Mouse (Mus musculus) liver, postnatal 0 days (tissue): ENCODE measurements around the gene Pde4a. TPM values are rescaled to one million over a fixed set of nuclear protein-coding genes. Genes with fewer than 3 reads are reported as not detected.

Experiments used
- ATAC-seq: fragments of 200-750 bp; cut with Nextera tagmentation; 2 replicates; pipeline ENCODE4 v1.8.0; 2017; ENCODE audit warnings: mild to moderate bottlenecking, moderate library complexity
- DNase-seq: peaks from one replicate; pipeline ENCODE4 v3.0.0-alpha.2; 2016
- H3K27ac ChIP-seq: fragments of 300-500 bp; sonication (generic); 2 replicates; pipeline ENCODE4 v1.5.1; 2014; ENCODE audit warnings: antibody characterized with exemption, moderate library complexity, mild to moderate bottlenecking, low read depth
- H3K27me3 ChIP-seq: fragments of 300-500 bp; sonication (generic); 2 replicates; pipeline ENCODE4 v1.6.1; 2014; ENCODE audit warnings: low read length, control low read depth, mixed read lengths; ENCODE audit not compliant: insufficient read depth
- H3K36me3 ChIP-seq: fragments of 300-500 bp; sonication (generic); replicated peaks from 2 replicates; pipeline ENCODE4 v1.6.1; 2014; ENCODE audit warnings: mild to moderate bottlenecking, control low read depth, low read length, moderate library complexity, mixed read lengths; ENCODE audit not compliant: insufficient read depth
- H3K4me1 ChIP-seq: fragments of 300-500 bp; sonication (generic); 2 replicates; pipeline ENCODE4 v1.6.1; 2014; ENCODE audit warnings: antibody characterized with exemption, mild to moderate bottlenecking, control low read depth; ENCODE audit not compliant: insufficient read depth
- H3K4me2 ChIP-seq: fragments of 300-500 bp; sonication (generic); 2 replicates; pipeline ENCODE4 v1.6.1; 2014; ENCODE audit warnings: low read depth, mild to moderate bottlenecking, low read length, moderate library complexity, mixed read lengths
- H3K4me3 ChIP-seq: fragments of 300-500 bp; sonication (generic); 2 replicates; pipeline ENCODE4 v1.5.1; 2014; ENCODE audit warnings: low read depth, low read length
- H3K9ac ChIP-seq: fragments of 300-500 bp; sonication (generic); replicated peaks from 2 replicates; pipeline ENCODE4 v1.6.1; 2014; ENCODE audit warnings: mild to moderate bottlenecking, moderate library complexity
- H3K9me3 ChIP-seq: fragments of 300-500 bp; sonication (generic); 2 replicates; pipeline ENCODE4 v1.6.1; 2016; ENCODE audit warnings: mild to moderate bottlenecking, control low read depth, low read length, mixed read lengths
- CTCF ChIP-seq: sonication (generic); IDR thresholded peaks from 2 replicates; pipeline ENCODE4 v1.5.1; 2016; ENCODE audit warnings: antibody characterized with exemption, low read depth
- EP300 ChIP-seq: IDR thresholded peaks from 2 replicates; pipeline ENCODE4 v1.6.1; 2016; ENCODE audit warnings: antibody characterized with exemption, low read depth, mild to moderate bottlenecking
- WGBS: fragments of 180-500 bp; shearing (Covaris S2); extraction: QIAGEN DNeasy Blood & Tissue Kit; methylation state at CpG from one replicate; pipeline ENCODE4 v1.1.7; 2014; ENCODE audit not compliant: insufficient replicate concordance; 5-methylcytosine and 5-hydroxymethylcytosine counted together
- polyA plus RNA-seq: library from polyadenylated mRNA; unstranded; fragments of >200 nt; fragmentation: Nextera tagmentation; extraction: Ambion mirVana; gene quantifications from 2 replicates; pipeline ENCODE4 v1.2.1, GENCODE M21; 2015

Pde4a gene
- polyA plus RNA-seq, 1 experiment from 2014 or later = 1.5 TPM

GRCm38 (mm10) chr9:21172364-21172763, 6.8 kb downstream of the Pde4a start:
- no peak overlapping the region for H3K27ac ChIP-seq
- no peaks in the 10 kb centered on the region for H3K27me3 ChIP-seq
- ATAC-seq (no peak), DNase-seq (no peak)
- no peaks in the 10 kb centered on the region for H3K9me3 ChIP-seq
- H3K4me1 ChIP-seq = peaks cover 13% of the 10 kb centered on the region
- no peak for TF ChIP-seq CTCF
- no peak for TF ChIP-seq EP300
- no peaks in the 10 kb centered on the region for H3K36me3 ChIP-seq
- no peak overlapping the region for H3K4me2 ChIP-seq
- H3K9ac ChIP-seq = no peak overlapping the region; the same call in 1 of the 2 replicates
- WGBS = 56% methylated on average over 6 of the region's 6 CpGs
- H3K4me3 ChIP-seq = no peak overlapping the region

GRCm38 (mm10) chr9:21180402-21180801, 14.9 kb downstream of the Pde4a start:
- WGBS = 78% methylated on average over 4 of the region's 4 CpGs
- no peak overlapping the region for H3K27ac ChIP-seq
- no peaks in the 10 kb centered on the region for H3K9me3 ChIP-seq
- H3K9ac ChIP-seq = no peak overlapping the region
- H3K27me3 ChIP-seq = no peaks in the 10 kb centered on the region
- H3K36me3 ChIP-seq = no peaks in the 10 kb centered on the region
- no peak for ATAC-seq
- DNase-seq = no peak
- peaks cover 24% of the 10 kb centered on the region for H3K4me1 ChIP-seq
- H3K4me2 ChIP-seq = no peak overlapping the region
- no peak overlapping the region for H3K4me3 ChIP-seq
- no peak for TF ChIP-seq EP300
- no peak for TF ChIP-seq CTCF

GRCm38 (mm10) chr9:21180841-21181240, 15.3 kb downstream of the Pde4a start:
- no peak overlapping the region for H3K4me3 ChIP-seq
- TF ChIP-seq CTCF = no peak
- TF ChIP-seq EP300 = no peak
- ATAC-seq (no peak), DNase-seq (no peak)
- H3K4me2 ChIP-seq = no peak overlapping the region; the same call in 1 of the 2 replicates
- H3K27ac ChIP-seq = no peak overlapping the region
- no peaks in the 10 kb centered on the region for H3K9me3 ChIP-seq
- H3K4me1 ChIP-seq = peaks cover 28% of the 10 kb centered on the region
- H3K36me3 ChIP-seq = no peaks in the 10 kb centered on the region
- WGBS = 70% methylated on average over 1 of the region's 1 CpGs
- H3K9ac ChIP-seq = no peak overlapping the region; the same call in 1 of the 2 replicates
- H3K27me3 ChIP-seq = no peaks in the 10 kb centered on the region

- H3K4me2 ChIP-seq = peak overlapping the region; percentile 69
- H3K4me1 ChIP-seq = peaks cover 28% of the 10 kb centered on the region
- ATAC-seq (peak; percentile 20), DNase-seq (peak; percentile 49)
- no peak overlapping the region for H3K27ac ChIP-seq
- H3K27me3 ChIP-seq = no peaks in the 10 kb centered on the region
- peak overlapping the region; percentile 47 for H3K4me3 ChIP-seq
- 4% methylated on average over 41 of the region's 48 CpGs for whole genome bisulfite sequencing
- no peaks in the 10 kb centered on the region for H3K9me3 ChIP-seq
- H3K9ac ChIP-seq = peak overlapping the region; percentile 65
- no peaks in the 10 kb centered on the region for H3K36me3 ChIP-seq
- TF ChIP-seq CTCF (no peak), EP300 (no peak)
These were observed 16.1 kb downstream of the Pde4a start for GRCm38 (mm10) chr9:21181421-21182220.

- no peak for DNase-seq
- Histone ChIP-seq H3K4me2 (peak overlapping the region; percentile 76), H3K4me1 (peaks cover 35% of the 10 kb centered on the region), H3K36me3 (no peaks in the 10 kb centered on the region), H3K9ac (no peak overlapping the region), H3K27ac (peak overlapping the region; percentile 39; the same call in 1 of the 2 replicates), H3K9me3 (no peaks in the 10 kb centered on the region), H3K27me3 (no peaks in the 10 kb centered on the region), H3K4me3 (peak overlapping the region; percentile 55)
- ATAC-seq = no peak
- TF ChIP-seq EP300 (no peak), CTCF (no peak)
- WGBS = 43% methylated on average over 6 of the region's 6 CpGs
These were observed 17.9 kb downstream of the Pde4a start for GRCm38 (mm10) chr9:21183421-21183820.

- peak overlapping the region; percentile 39; the same call in 1 of the 2 replicates for H3K27ac ChIP-seq
- H3K9ac ChIP-seq = peak overlapping the region; percentile 69
- 5% methylated on average over 34 of the region's 34 CpGs for WGBS
- peak; percentile 81 for DNase-seq
- peak; percentile 73 for ATAC-seq
- H3K4me3 ChIP-seq = peak overlapping the region; percentile 55
- no peaks in the 10 kb centered on the region for H3K9me3 ChIP-seq
- H3K4me2 ChIP-seq = peak overlapping the region; percentile 76
- peaks cover 35% of the 10 kb centered on the region for H3K4me1 ChIP-seq
- H3K36me3 ChIP-seq = no peaks in the 10 kb centered on the region
- H3K27me3 ChIP-seq = no peaks in the 10 kb centered on the region
- TF ChIP-seq EP300 (no peak), CTCF (peak; percentile 37)
These were observed 18.4 kb downstream of the Pde4a start for GRCm38 (mm10) chr9:21183905-21184413.
